Mouse (Mus musculus) forebrain, postnatal 0 days (tissue): ENCODE results near the gene Tbc1d19. TPM values are rescaled to one million over a fixed set of nuclear protein-coding genes. Genes with fewer than 3 reads are reported as not detected.

Source experiments
- ATAC-seq: fragments of 200-750 bp; cut with Nextera tagmentation; 2 replicates; pipeline ENCODE4 v1.8.0; 2017; ENCODE audit warnings: mild to moderate bottlenecking, moderate library complexity
- DNase-seq: peaks from one replicate; pipeline ENCODE4 v3.0.0-alpha.2; 2015
- H3K27ac ChIP-seq: fragments of 300-500 bp; sonication (generic); 2 replicates; pipeline ENCODE4 v1.5.1; 2014; ENCODE audit warnings: low read depth, mild to moderate bottlenecking, antibody characterized with exemption, low read length, moderate library complexity, mixed read lengths
- H3K27me3 ChIP-seq: fragments of 300-500 bp; sonication (generic); 2 replicates; pipeline ENCODE4 v1.6.1; 2014; ENCODE audit warnings: mild to moderate bottlenecking, low read length, mixed read lengths; ENCODE audit not compliant: insufficient read depth
- H3K36me3 ChIP-seq: fragments of 300-500 bp; sonication (generic); 2 replicates; pipeline ENCODE4 v1.6.1; 2014; ENCODE audit warnings: mild to moderate bottlenecking, moderate library complexity; ENCODE audit not compliant: insufficient read depth
- H3K4me1 ChIP-seq: fragments of 300-500 bp; sonication (generic); 2 replicates; pipeline ENCODE4 v1.6.1; 2014; ENCODE audit warnings: antibody characterized with exemption; ENCODE audit not compliant: insufficient read depth
- H3K4me2 ChIP-seq: fragments of 300-500 bp; sonication (generic); 2 replicates; pipeline ENCODE4 v1.6.1; 2014; ENCODE audit warnings: low read depth, mild to moderate bottlenecking, moderate library complexity
- H3K4me3 ChIP-seq: fragments of 300-500 bp; sonication (generic); 2 replicates; pipeline ENCODE4 v1.5.1; 2014; ENCODE audit warnings: low read depth, low read length, mixed read lengths
- H3K9ac ChIP-seq: fragments of 300-500 bp; sonication (generic); 2 replicates; pipeline ENCODE4 v1.6.1; 2014; ENCODE audit warnings: mild to moderate bottlenecking
- H3K9me3 ChIP-seq: fragments of 300-500 bp; sonication (generic); 2 replicates; pipeline ENCODE4 v1.6.1; 2016; ENCODE audit warnings: low read length
- CTCF ChIP-seq: sonication (generic); IDR thresholded peaks from 2 replicates; pipeline ENCODE4 v1.5.1; 2016; ENCODE audit warnings: antibody characterized with exemption, control low read depth, low read depth
- WGBS: fragments of 180-500 bp; shearing (Covaris S2); extraction: QIAGEN DNeasy Blood & Tissue Kit; methylation state at CpG from one replicate; pipeline ENCODE4 v1.1.7; 2014; 5-methylcytosine and 5-hydroxymethylcytosine counted together
- polyA plus RNA-seq: library from polyadenylated mRNA; unstranded; fragments of >200 nt; fragmentation: Nextera tagmentation; extraction: Ambion mirVana; gene quantifications from 2 replicates; pipeline ENCODE4 v1.2.1, GENCODE M21; 2015
- total RNA-seq: library from RNA; depleted of rRNA; stranded (reverse); fragments of >200 nt; gene quantifications from 2 replicates; pipeline ENCODE4 v1.2.3, GENCODE M21; 2014; rRNA removed

Gene Tbc1d19
- total and polyA plus RNA-seq, 2 experiments from 2014 or later, result 44.1 to 58.8 TPM

GRCm38 (mm10) chr5:53948606-53949266 is 139.3 kb downstream of the Tbc1d19 start:
- no peaks in the 10 kb centered on the region for H3K9me3 ChIP-seq
- H3K4me2 ChIP-seq, result no peak overlapping the region
- no peak overlapping the region for H3K4me3 ChIP-seq
- DNase-seq (no peak), ATAC-seq (no peak)
- peaks cover 4% of the 10 kb centered on the region; the same call in 1 of the 2 replicates for H3K4me1 ChIP-seq
- H3K27me3 ChIP-seq, result no peaks in the 10 kb centered on the region
- H3K27ac ChIP-seq, result no peak overlapping the region
- no peak for TF ChIP-seq CTCF
- H3K36me3 ChIP-seq, result no peaks in the 10 kb centered on the region
- 86% methylated on average over 8 of the region's 8 CpGs for WGBS
- H3K9ac ChIP-seq, result no peak overlapping the region

- H3K4me2 ChIP-seq, result no peak overlapping the region
- H3K9ac ChIP-seq, result no peak overlapping the region
- ATAC-seq, result 0 out of 2 replicates have a peak, but pooled peaks have one; percentile 14
- 46% methylated on average over 7 of the region's 7 CpGs for whole genome bisulfite sequencing
- H3K27ac ChIP-seq, result no peak overlapping the region
- H3K4me1 ChIP-seq, result peaks cover 4% of the 10 kb centered on the region; the same call in 1 of the 2 replicates
- no peaks in the 10 kb centered on the region for H3K9me3 ChIP-seq
- no peaks in the 10 kb centered on the region for H3K36me3 ChIP-seq
- no peaks in the 10 kb centered on the region for H3K27me3 ChIP-seq
- H3K4me3 ChIP-seq, result no peak overlapping the region
- DNase-seq, result no peak
- TF ChIP-seq CTCF, result no peak
Observed at GRCm38 (mm10) chr5:53950189-53950588, 140.8 kb downstream of the Tbc1d19 start.

GRCm38 (mm10) chr5:53953216-53953615 is 143.8 kb downstream of the Tbc1d19 start:
- Histone ChIP-seq H3K4me3 (no peak overlapping the region), H3K9me3 (no peaks in the 10 kb centered on the region), H3K36me3 (no peaks in the 10 kb centered on the region), H3K27me3 (no peaks in the 10 kb centered on the region), H3K4me2 (no peak overlapping the region), H3K27ac (no peak overlapping the region), H3K4me1 (no peaks in the 10 kb centered on the region), H3K9ac (no peak overlapping the region)
- no peak for TF ChIP-seq CTCF
- ATAC-seq, result no peak
- no peak for DNase-seq

Other genes with a start within 250 kb of the Tbc1d19 start
- 0.31 and 1.3 TPM in 2 replicates for gene Cckar, start 101.9 kb upstream of the Tbc1d19 start, total RNA-seq
- gene Cckar, start 101.9 kb upstream of the Tbc1d19 start, polyA plus RNA-seq, result 0.23 and 0.74 TPM in 2 replicates
- gene Stim2, start 188.9 kb downstream of the Tbc1d19 start, total RNA-seq, result 23.2 and 27.1 TPM in 2 replicates
- gene Stim2, start 188.9 kb downstream of the Tbc1d19 start, polyA plus RNA-seq, result 30.3 and 34.2 TPM in 2 replicates